Mouse (Mus musculus): Measurements from ENCODE around the gene Tspan3. TPM values are rescaled to one million over a fixed set of nuclear protein-coding genes. Genes with fewer than 3 reads are reported as not detected.

The Tspan3 gene
- polyA plus RNA-seq, 1 experiment from 2014 or later = 610 TPM

DNA sequence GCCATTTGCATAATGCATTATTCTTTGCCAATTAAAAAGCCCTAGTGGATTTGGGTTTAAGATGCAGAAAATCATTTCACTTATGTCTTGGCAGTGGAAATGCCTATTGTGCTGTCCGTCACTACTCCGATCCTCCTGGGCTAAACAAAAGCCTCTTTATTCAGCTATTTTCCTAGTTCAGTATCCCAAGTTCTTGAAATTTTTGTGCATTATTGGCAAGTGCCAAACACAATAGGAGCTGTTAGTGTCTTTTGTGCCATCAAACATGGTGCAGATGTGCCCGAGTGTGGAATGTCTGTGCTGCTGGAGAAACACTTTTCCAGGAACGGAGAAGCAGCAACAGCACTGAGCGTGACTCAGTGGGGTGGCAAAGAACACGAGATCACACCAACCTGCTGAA, 2.4 kb upstream of the Tspan3 start:
- ATAC-seq = no peak
- no peak overlapping the region for H3K27ac ChIP-seq (ENCODE audit: low read length)

DNA sequence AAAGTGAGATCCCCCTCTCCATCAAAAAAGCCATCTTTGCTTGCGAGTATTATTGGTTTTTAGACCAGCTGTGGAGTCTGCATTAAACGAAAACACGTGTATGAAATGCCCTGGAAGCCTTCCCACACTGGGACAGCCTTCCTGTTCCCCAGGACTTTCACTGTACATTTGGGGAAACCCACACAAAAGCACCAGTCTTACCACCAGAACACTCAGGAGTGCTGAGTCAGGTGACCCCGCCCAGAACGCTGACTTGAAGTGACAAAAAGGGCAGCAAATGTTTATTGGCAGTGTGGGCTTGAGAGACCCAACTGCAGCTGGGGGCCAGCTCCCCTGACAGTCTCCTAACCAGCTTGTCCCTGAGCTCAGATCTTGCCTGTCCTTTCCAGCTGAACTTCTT, 884 bp upstream of the Tspan3 start:
- Histone ChIP-seq H3K27ac (ENCODE audit: low read length) (no peak overlapping the region), H3K4me1 (ENCODE audit: control insufficient read depth, insufficient read depth, low read length) (peaks cover 11% of the 10 kb centered on the region), H3K27me3 (ENCODE audit: control insufficient read depth, insufficient read depth, low read depth, low read length) (no peaks in the 10 kb centered on the region), H3K9ac (ENCODE audit: low read depth, low read length) (no peak overlapping the region), H3K9me3 (replicated peaks; ENCODE audit: control insufficient read depth, low read length, poor library complexity, severe bottlenecking) (0 out of 2 replicates have a peak, but pooled peaks cover 2% of the 10 kb centered on the region), H3K4me2 (ENCODE audit: low read length) (no peak overlapping the region), H3K4me3 (ENCODE audit: low read depth, low read length) (no peak overlapping the region), H3K36me3 (ENCODE audit: control insufficient read depth, insufficient read depth, low read length) (no peaks in the 10 kb centered on the region)
- ATAC-seq = no peak
- 73% methylated on average over 5 of the region's 5 CpGs for whole genome bisulfite sequencing

More for the DNA sequence above, 2.4 kb upstream of the Tspan3 start:
- Histone ChIP-seq H3K4me3 (ENCODE audit: low read depth, low read length) (no peak overlapping the region), H3K27me3 (ENCODE audit: control insufficient read depth, insufficient read depth, low read depth, low read length) (no peaks in the 10 kb centered on the region), H3K9me3 (replicated peaks; ENCODE audit: control insufficient read depth, low read length, poor library complexity, severe bottlenecking) (0 out of 2 replicates have a peak, but pooled peaks cover 2% of the 10 kb centered on the region), H3K9ac (ENCODE audit: low read depth, low read length) (no peak overlapping the region), H3K36me3 (ENCODE audit: control insufficient read depth, insufficient read depth, low read length) (no peaks in the 10 kb centered on the region), H3K4me2 (ENCODE audit: low read length) (no peak overlapping the region), H3K4me1 (ENCODE audit: control insufficient read depth, insufficient read depth, low read length) (peaks cover 7% of the 10 kb centered on the region; the same call in 1 of the 2 replicates)
- WGBS = 9% methylated on average over 6 of the region's 6 CpGs

DNA sequence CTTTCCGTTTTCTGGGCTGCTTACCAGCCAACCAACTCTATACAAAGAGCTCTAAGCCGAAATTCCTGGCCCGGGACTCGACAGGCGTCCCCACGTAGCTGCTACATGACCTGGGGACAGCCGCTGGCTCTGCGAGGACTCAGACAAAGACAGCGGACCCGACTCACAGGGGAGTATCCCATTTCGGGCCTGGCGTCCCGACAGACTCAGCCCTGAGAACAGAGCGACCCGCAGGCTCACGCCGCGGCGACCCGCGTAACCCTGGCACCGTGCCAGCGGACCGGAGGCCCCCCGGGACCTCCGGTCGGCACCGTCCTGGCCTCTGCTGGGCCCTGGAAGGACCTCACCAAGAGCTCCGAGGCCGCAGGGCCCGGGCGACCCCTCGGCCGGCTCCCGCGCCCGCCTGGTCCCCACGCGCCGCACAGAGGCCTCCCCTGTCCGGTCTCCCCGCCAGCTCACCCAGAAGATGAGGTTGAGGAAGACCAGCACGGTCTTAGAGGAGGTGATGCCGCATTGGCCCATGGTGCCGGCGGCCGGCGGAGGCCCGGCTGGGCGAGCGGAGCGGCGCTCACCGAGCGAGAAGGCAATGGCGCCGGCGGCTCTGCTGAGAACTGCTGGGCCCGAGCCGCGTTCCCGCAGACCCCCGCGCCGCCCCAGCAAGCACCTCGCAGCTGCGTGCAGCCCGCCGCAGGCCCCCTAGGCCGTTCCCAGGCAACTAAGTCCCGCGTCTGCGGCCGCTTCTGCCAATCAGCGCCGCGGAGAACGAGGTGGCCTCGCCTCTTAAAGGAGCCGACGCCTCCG, 4.7 kb downstream of the Tspan3 start:
- H3K9ac ChIP-seq (ENCODE audit: low read depth, low read length) = peak overlapping the region; percentile 98
- no peaks in the 10 kb centered on the region for H3K27me3 ChIP-seq (ENCODE audit: control insufficient read depth, insufficient read depth, low read depth, low read length)
- H3K4me3 ChIP-seq (ENCODE audit: low read depth, low read length) = peak overlapping the region; percentile 96
- H3K36me3 ChIP-seq (ENCODE audit: control insufficient read depth, insufficient read depth, low read length) = no peaks in the 10 kb centered on the region
- ATAC-seq = peak; percentile 98
- under 1% methylated on average over 72 of the region's 82 CpGs for WGBS
- no peaks in the 10 kb centered on the region for H3K9me3 ChIP-seq (replicated peaks; ENCODE audit: control insufficient read depth, low read length, poor library complexity, severe bottlenecking)
- peak overlapping the region; percentile 98 for H3K27ac ChIP-seq (ENCODE audit: low read length)
- peaks cover 28% of the 10 kb centered on the region for H3K4me1 ChIP-seq (ENCODE audit: control insufficient read depth, insufficient read depth, low read length)
- H3K4me2 ChIP-seq (ENCODE audit: low read length) = peak overlapping the region; percentile 84

DNA sequence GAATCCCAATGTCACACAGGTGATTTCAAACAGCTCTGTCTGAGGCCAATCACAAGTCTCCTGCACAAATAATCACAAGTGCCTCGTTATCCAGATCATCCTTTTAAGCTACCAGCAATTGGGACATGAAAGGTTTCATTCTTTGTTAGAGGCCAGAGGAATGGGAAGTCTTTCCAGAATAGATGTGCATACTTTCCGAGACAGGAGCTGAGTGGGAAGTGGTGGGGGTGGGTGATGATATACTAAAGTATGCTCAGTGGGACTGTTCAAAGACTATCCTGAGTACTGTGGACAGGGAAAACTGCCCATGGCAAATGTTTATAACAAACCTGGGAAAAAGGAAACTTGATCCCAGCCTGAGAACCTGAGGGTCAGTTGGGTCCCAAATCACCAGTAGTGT, 5.8 kb downstream of the Tspan3 start:
- no peak overlapping the region for H3K27ac ChIP-seq (ENCODE audit: low read length)
- H3K36me3 ChIP-seq (ENCODE audit: control insufficient read depth, insufficient read depth, low read length) = no peaks in the 10 kb centered on the region
- H3K9ac ChIP-seq (ENCODE audit: low read depth, low read length) = peak overlapping the region; percentile 50; the same call in 1 of the 2 replicates
- peaks cover 28% of the 10 kb centered on the region for H3K4me1 ChIP-seq (ENCODE audit: control insufficient read depth, insufficient read depth, low read length)
- WGBS = 4% methylated on average over 2 of the region's 2 CpGs
- no peaks in the 10 kb centered on the region for H3K27me3 ChIP-seq (ENCODE audit: control insufficient read depth, insufficient read depth, low read depth, low read length)
- H3K4me2 ChIP-seq (ENCODE audit: low read length) = peak overlapping the region; percentile 84
- no peak for ATAC-seq
- peak overlapping the region; percentile 96 for H3K4me3 ChIP-seq (ENCODE audit: low read depth, low read length)
- no peaks in the 10 kb centered on the region for H3K9me3 ChIP-seq (replicated peaks; ENCODE audit: control insufficient read depth, low read length, poor library complexity, severe bottlenecking)

DNA sequence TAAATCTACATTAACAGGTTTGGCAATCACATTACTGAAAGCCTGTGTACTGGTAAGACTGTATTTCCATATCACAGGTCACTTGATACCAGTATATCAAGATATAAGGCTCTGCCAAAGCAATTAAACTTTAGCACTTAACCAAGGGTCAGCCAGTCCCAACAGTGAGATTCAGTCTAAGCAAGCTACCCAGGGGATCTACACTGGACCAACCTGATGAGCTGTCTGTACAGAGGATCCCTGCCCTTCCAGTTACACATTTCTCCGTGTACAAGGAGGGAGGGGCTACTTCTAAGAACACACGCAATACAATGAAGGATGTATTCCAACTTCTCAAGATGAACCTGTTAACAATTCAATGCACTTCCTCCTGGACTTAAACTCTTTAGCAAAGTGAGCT, 7.2 kb downstream of the Tspan3 start:
- WGBS = 77% methylated on average over 2 of the region's 2 CpGs
- H3K9ac ChIP-seq (ENCODE audit: low read depth, low read length) = no peak overlapping the region
- H3K4me1 ChIP-seq (ENCODE audit: control insufficient read depth, insufficient read depth, low read length) = peaks cover 33% of the 10 kb centered on the region
- ATAC-seq = no peak
- no peak overlapping the region for H3K4me2 ChIP-seq (ENCODE audit: low read length)
- no peaks in the 10 kb centered on the region for H3K36me3 ChIP-seq (ENCODE audit: control insufficient read depth, insufficient read depth, low read length)
- no peak overlapping the region for H3K27ac ChIP-seq (ENCODE audit: low read length)
- H3K9me3 ChIP-seq (replicated peaks; ENCODE audit: control insufficient read depth, low read length, poor library complexity, severe bottlenecking) = no peaks in the 10 kb centered on the region
- no peaks in the 10 kb centered on the region for H3K27me3 ChIP-seq (ENCODE audit: control insufficient read depth, insufficient read depth, low read depth, low read length)
- H3K4me3 ChIP-seq (ENCODE audit: low read depth, low read length) = no peak overlapping the region

DNA sequence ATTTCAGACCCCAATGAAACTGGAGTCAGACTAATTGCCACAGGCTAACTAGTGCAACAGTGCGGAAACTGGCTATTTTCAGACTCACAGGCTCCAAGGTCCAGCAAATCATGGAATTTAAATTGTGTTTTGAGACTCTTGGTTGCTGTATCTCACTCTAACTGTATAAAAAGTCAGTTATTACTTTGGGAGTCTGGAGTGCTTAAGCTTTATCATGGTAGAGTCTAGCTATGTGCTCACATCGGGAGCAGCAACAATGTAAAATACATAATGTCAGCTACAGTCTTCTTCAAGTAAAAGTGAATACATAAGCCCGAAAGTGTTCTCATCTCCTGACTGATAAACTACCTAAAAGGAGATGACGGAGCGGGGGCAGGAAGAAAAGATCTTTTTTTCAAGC, 10.7 kb downstream of the Tspan3 start:
- H3K36me3 ChIP-seq (ENCODE audit: control insufficient read depth, insufficient read depth, low read length) = no peaks in the 10 kb centered on the region
- no peak overlapping the region for H3K9ac ChIP-seq (ENCODE audit: low read depth, low read length)
- H3K27me3 ChIP-seq (ENCODE audit: control insufficient read depth, insufficient read depth, low read depth, low read length) = no peaks in the 10 kb centered on the region
- H3K4me1 ChIP-seq (ENCODE audit: control insufficient read depth, insufficient read depth, low read length) = peaks cover 32% of the 10 kb centered on the region
- H3K27ac ChIP-seq (ENCODE audit: low read length) = no peak overlapping the region
- H3K9me3 ChIP-seq (replicated peaks; ENCODE audit: control insufficient read depth, low read length, poor library complexity, severe bottlenecking) = no peaks in the 10 kb centered on the region
- ATAC-seq = no peak
- 94% methylated on average over 5 of the region's 5 CpGs for WGBS
- no peak overlapping the region for H3K4me2 ChIP-seq (ENCODE audit: low read length)
- no peak overlapping the region for H3K4me3 ChIP-seq (ENCODE audit: low read depth, low read length)

DNA sequence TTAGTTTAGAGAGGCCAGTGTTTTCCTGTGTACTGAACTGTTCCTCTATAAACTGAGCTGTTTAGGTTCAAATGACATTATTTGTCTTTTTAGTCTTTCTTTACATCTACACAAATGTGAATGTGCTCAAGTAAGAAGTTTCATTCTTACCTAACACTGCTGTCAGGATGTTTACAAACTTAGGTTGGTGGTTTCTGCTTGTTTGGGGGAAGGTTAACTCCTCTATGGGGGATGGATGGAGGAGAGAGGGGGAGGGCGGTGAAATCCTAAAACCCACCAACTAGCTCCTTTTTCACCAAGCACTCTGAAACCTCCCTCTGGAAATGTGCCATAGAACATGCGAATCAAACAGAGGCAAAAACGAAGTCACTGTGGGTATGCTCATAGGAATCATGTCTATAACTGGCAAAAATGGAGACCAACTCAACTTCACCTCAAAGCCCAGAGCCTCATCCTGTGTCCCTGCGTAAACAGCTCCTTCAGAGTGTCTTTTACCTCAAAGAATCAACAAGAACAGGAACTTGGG, 12.7 kb downstream of the Tspan3 start:
- WGBS = 82% methylated on average over 4 of the region's 4 CpGs
- Histone ChIP-seq H3K9ac (ENCODE audit: low read depth, low read length) (no peak overlapping the region), H3K36me3 (ENCODE audit: control insufficient read depth, insufficient read depth, low read length) (no peaks in the 10 kb centered on the region), H3K9me3 (replicated peaks; ENCODE audit: control insufficient read depth, low read length, poor library complexity, severe bottlenecking) (no peaks in the 10 kb centered on the region), H3K27ac (ENCODE audit: low read length) (no peak overlapping the region), H3K4me3 (ENCODE audit: low read depth, low read length) (no peak overlapping the region), H3K27me3 (ENCODE audit: control insufficient read depth, insufficient read depth, low read depth, low read length) (no peaks in the 10 kb centered on the region), H3K4me1 (ENCODE audit: control insufficient read depth, insufficient read depth, low read length) (peaks cover 17% of the 10 kb centered on the region), H3K4me2 (ENCODE audit: low read length) (no peak overlapping the region)
- no peak for ATAC-seq

DNA sequence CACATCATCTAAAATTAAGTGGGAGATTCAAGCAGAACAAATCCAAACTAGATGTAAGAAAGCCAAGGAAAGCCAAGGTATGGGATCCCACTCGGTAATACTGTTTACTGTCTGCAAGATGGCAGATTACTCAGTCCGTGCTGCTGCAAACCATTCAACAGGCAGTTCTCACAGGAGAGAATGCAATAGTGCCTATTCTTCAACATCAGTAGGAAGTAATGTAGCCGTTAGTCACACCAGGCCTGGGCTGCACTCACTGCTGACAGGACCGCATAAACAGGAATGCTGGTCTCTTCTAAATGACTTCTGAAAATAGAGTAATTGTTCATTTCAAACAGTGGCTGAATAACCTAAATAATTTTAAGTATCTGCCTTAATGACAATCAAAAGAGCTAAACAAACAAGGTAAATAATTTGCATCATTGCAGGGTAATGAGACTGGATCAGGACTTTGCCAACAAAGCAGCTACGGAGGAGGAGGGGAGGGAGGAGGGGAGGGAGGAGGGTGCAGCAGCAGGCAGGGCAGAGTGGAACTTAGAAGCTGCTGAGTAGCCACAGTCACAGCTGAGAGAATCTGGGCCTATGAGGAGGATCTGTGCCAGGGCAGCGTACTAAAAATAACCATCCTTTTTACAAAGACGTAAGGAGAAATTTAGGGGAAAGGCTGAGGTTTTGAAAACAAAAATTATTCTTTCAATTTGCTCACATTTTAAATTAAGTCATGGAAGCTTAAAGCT, 13.4 kb downstream of the Tspan3 start:
- no peak overlapping the region for H3K4me3 ChIP-seq (ENCODE audit: low read depth, low read length)
- H3K4me1 ChIP-seq (ENCODE audit: control insufficient read depth, insufficient read depth, low read length) = peaks cover 12% of the 10 kb centered on the region
- H3K27me3 ChIP-seq (ENCODE audit: control insufficient read depth, insufficient read depth, low read depth, low read length) = no peaks in the 10 kb centered on the region
- WGBS = 43% methylated on average over 7 of the region's 7 CpGs
- no peak overlapping the region for H3K9ac ChIP-seq (ENCODE audit: low read depth, low read length)
- 0 out of 2 replicates have a peak, but pooled peaks cover under 1% of the 10 kb centered on the region for H3K36me3 ChIP-seq (ENCODE audit: control insufficient read depth, insufficient read depth, low read length)
- ATAC-seq = peak; percentile 72; the same call in 1 of the 2 replicates
- H3K27ac ChIP-seq (ENCODE audit: low read length) = no peak overlapping the region
- H3K9me3 ChIP-seq (replicated peaks; ENCODE audit: control insufficient read depth, low read length, poor library complexity, severe bottlenecking) = no peaks in the 10 kb centered on the region
- H3K4me2 ChIP-seq (ENCODE audit: low read length) = no peak overlapping the region

All from midbrain, embryonic 16.5 days (tissue).